Mouse (Mus musculus) macrophage (primary cell): ENCODE measurements around the gene Pmel. TPM values are rescaled to one million over a fixed set of nuclear protein-coding genes. Genes with fewer than 3 reads are reported as not detected.
"Not testable (repeated sequence)": the region's sequence is repeated elsewhere in the genome, so short reads cannot be mapped to it uniquely, and the experiment has no call there.

Experiments
- H3K27ac ChIP-seq: fragments of 350-480 bp; formaldehyde crosslinking; 2 replicates; pipeline ENCODE4 v1.9.0; 2021
- H3K36me3 ChIP-seq: fragments of 350-480 bp; formaldehyde crosslinking; 2 replicates; pipeline ENCODE4 v1.9.0; 2021; ENCODE audit errors: inconsistent target
- H3K4me3 ChIP-seq: fragments of 350-480 bp; formaldehyde crosslinking; 2 replicates; pipeline ENCODE4 v1.9.0; 2021; ENCODE audit errors: inconsistent target
- H3K79me2 ChIP-seq: fragments of 350-480 bp; formaldehyde crosslinking; 2 replicates; pipeline ENCODE4 v1.9.0; 2021; ENCODE audit errors: inconsistent target
- WGBS: methylation state at CpG from one replicate; pipeline ENCODE4 v1.1.7; 2026; ENCODE audit warnings: inconsistent platforms; ENCODE audit not compliant: missing documents; 5-methylcytosine and 5-hydroxymethylcytosine counted together
- polyA plus RNA-seq: library from polyadenylated mRNA; stranded (reverse); fragments of 250-400 nt; gene quantifications from 3 replicates; pipeline ENCODE4 v1.2.4, GENCODE M21; 2018; ENCODE audit warnings: inconsistent platforms

Pmel gene
- polyA plus RNA-seq, 1 experiment from 2014 or later = 0.29 TPM

- Histone ChIP-seq H3K27ac (peak overlapping the region; percentile 73), H3K79me2 (peaks cover 51% of the 10 kb centered on the region), H3K36me3 (peaks cover 24% of the 10 kb centered on the region; the same call in 1 of the 2 replicates), H3K4me3 (peak overlapping the region; percentile 83)
- under 1% methylated on average over 21 of the region's 22 CpGs for WGBS
These were observed 8.5 kb upstream of the Pmel start for GRCm38 (mm10) chr10:128695411-128695991.

- Histone ChIP-seq H3K4me3 (peak within 1 kb of the TSS; percentile 83), H3K36me3 (peaks cover 31% of the 10 kb centered on the region)
- WGBS = 2% methylated on average over 40 of the region's 40 CpGs
These were observed 7.8 kb upstream of the Pmel start, which contains the start of gene Rab5b for GRCm38 (mm10) chr10:128695992-128696807. Gene Rab5b, minus strand, starts transcription at chr10:128696264.

GRCm38 (mm10) chr10:128697072-128697725 lies 6.8 kb upstream of the Pmel start:
- peaks cover 40% of the 10 kb centered on the region for H3K36me3 ChIP-seq
- H3K4me3 ChIP-seq = no peak overlapping the region

More at GRCm38 (mm10) chr10:128695992-128696807, 7.8 kb upstream of the Pmel start, which contains the start of gene Rab5b:
- Histone ChIP-seq H3K79me2 (peaks cover 44% of the 10 kb centered on the region), H3K27ac (peak within 1 kb of the TSS; percentile 73)

GRCm38 (mm10) chr10:128699006-128699405 lies 5.0 kb upstream of the Pmel start:
- Histone ChIP-seq H3K4me3 (no peak overlapping the region), H3K27ac (no peak overlapping the region), H3K36me3 (peaks cover 40% of the 10 kb centered on the region), H3K79me2 (peaks cover 37% of the 10 kb centered on the region)
- WGBS = 92% methylated on average over 5 of the region's 5 CpGs

More at GRCm38 (mm10) chr10:128697072-128697725, 6.8 kb upstream of the Pmel start:
- Histone ChIP-seq H3K27ac (peak overlapping the region; percentile 63), H3K79me2 (peaks cover 38% of the 10 kb centered on the region)
- 88% methylated on average over 4 of the region's 6 CpGs for whole genome bisulfite sequencing

GRCm38 (mm10) chr10:128699611-128700010 lies 4.4 kb upstream of the Pmel start:
- no peak overlapping the region for H3K27ac ChIP-seq
- WGBS = 95% methylated on average over 8 of the region's 11 CpGs
- H3K4me3 ChIP-seq = no peak overlapping the region
- peaks cover 35% of the 10 kb centered on the region for H3K79me2 ChIP-seq
- H3K36me3 ChIP-seq = peaks cover 40% of the 10 kb centered on the region

GRCm38 (mm10) chr10:128700712-128701111 lies 3.3 kb upstream of the Pmel start:
- Histone ChIP-seq H3K27ac (no peak overlapping the region), H3K36me3 (peaks cover 40% of the 10 kb centered on the region), H3K79me2 (peaks cover 25% of the 10 kb centered on the region), H3K4me3 (no peak overlapping the region)
- WGBS = 100% methylated on average over 4 of the region's 5 CpGs

GRCm38 (mm10) chr10:128702328-128703007 lies 1.5 kb upstream of the Pmel start:
- 50% methylated on average over 6 of the region's 6 CpGs for whole genome bisulfite sequencing
- Histone ChIP-seq H3K27ac (peak overlapping the region; percentile 8; the same call in 1 of the 2 replicates), H3K4me3 (no peak overlapping the region), H3K79me2 (peaks cover 25% of the 10 kb centered on the region), H3K36me3 (peaks cover 40% of the 10 kb centered on the region)

GRCm38 (mm10) chr10:128704491-128705316 lies 709 bp downstream of the Pmel start, which contains the start of gene Cdk2:
Gene Cdk2, minus strand, starts transcription at chr10:128705031.
- peak within 1 kb of the TSS; percentile 92 for H3K4me3 ChIP-seq
- peaks cover 25% of the 10 kb centered on the region for H3K79me2 ChIP-seq
- WGBS = 2% methylated on average over 48 of the region's 62 CpGs

GRCm38 (mm10) chr10:128705317-128705693 lies 1.3 kb downstream of the Pmel start:
- peak overlapping the region; percentile 47 for H3K27ac ChIP-seq

More at GRCm38 (mm10) chr10:128704491-128705316, 709 bp downstream of the Pmel start, which contains the start of gene Cdk2:
- peaks cover 24% of the 10 kb centered on the region for H3K36me3 ChIP-seq
- H3K27ac ChIP-seq = peak within 1 kb of the TSS; percentile 77

GRCm38 (mm10) chr10:128711318-128711717 lies 7.3 kb downstream of the Pmel start:
- not testable (repeated sequence) for H3K4me3 ChIP-seq, H3K36me3 ChIP-seq, H3K79me2 ChIP-seq, H3K27ac ChIP-seq
- WGBS = 93% methylated on average over 7 of the region's 7 CpGs

More at GRCm38 (mm10) chr10:128705317-128705693, 1.3 kb downstream of the Pmel start:
- Histone ChIP-seq H3K36me3 (peaks cover 18% of the 10 kb centered on the region), H3K79me2 (peaks cover 25% of the 10 kb centered on the region), H3K4me3 (peak overlapping the region; percentile 15; the same call in 1 of the 2 replicates)
- WGBS = 32% methylated on average over 11 of the region's 11 CpGs

- Histone ChIP-seq H3K4me3 (no peak overlapping the region), H3K27ac (no peak overlapping the region)
- 41% methylated on average over 19 of the region's 19 CpGs for WGBS
These were observed 11.9 kb downstream of the Pmel start for GRCm38 (mm10) chr10:128715559-128716537.

GRCm38 (mm10) chr10:128725466-128725865 lies 21.5 kb downstream of the Pmel start:
- H3K4me3 ChIP-seq, H3K27ac ChIP-seq, H3K79me2 ChIP-seq, H3K36me3 ChIP-seq: not testable (repeated sequence)
- WGBS = 96% methylated on average over 3 of the region's 4 CpGs

More at GRCm38 (mm10) chr10:128715559-128716537, 11.9 kb downstream of the Pmel start:
- H3K36me3 ChIP-seq = no peaks in the 10 kb centered on the region
- no peaks in the 10 kb centered on the region for H3K79me2 ChIP-seq
